Mouse (Mus musculus): ENCODE measurements around the gene Tmem86a. TPM values are rescaled to one million over a fixed set of nuclear protein-coding genes. Genes with fewer than 3 reads are reported as not detected.

Tmem86a gene
- total RNA-seq, 1 experiment from 2014 or later = 21.8 TPM

- no peak for DNase-seq
These were observed 26.3 kb downstream of the Tmem86a start for GRCm38 (mm10) chr7:47076729-47077128.

DNA sequence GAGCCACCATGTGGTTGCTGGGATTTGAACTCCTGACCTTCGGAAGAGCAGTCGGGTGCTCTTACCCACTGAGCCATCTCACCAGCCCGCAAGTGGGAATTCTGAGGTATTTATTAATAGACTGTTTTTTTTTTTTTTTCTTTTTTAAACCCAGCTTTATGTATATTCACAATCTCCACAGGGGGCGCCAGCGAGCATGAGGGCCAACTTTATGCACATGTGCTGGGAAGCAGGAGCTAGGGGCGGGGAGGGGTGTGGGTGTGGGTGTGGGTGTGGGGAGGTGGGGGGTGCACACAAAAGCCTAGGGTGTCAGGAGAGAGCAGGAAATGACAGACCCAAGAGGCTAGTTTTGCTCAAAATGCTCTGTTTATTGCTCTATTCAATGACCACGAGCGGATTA is 27.1 kb downstream of the Tmem86a start:
- peak; percentile 79 for DNase-seq

DNA sequence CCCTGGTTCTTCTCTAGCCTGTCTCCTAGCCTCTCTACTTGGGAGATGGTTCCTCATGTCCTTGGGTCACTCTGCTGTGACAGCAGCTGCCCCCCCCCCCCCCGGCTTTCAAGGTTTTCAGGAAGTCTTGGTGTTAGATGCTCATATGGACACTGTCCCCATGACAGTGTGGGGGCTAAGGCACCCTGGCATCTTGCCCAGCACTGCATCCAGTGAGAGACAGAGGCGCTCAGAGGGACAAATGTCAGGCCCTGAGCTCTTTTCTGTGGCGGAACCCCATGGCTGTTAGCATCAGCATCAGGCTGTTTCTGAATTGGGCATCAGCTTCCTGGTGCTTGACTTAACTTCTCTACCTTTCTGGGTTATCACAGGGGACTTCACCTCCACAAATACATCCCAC is 30.5 kb downstream of the Tmem86a start:
- peak; percentile 36 for DNase-seq

- DNase-seq = peak; percentile 86
These were observed 30.9 kb downstream of the Tmem86a start for GRCm38 (mm10) chr7:47081277-47081676.

- no peak for DNase-seq
These were observed 34.7 kb downstream of the Tmem86a start for GRCm38 (mm10) chr7:47085075-47085474.

DNA sequence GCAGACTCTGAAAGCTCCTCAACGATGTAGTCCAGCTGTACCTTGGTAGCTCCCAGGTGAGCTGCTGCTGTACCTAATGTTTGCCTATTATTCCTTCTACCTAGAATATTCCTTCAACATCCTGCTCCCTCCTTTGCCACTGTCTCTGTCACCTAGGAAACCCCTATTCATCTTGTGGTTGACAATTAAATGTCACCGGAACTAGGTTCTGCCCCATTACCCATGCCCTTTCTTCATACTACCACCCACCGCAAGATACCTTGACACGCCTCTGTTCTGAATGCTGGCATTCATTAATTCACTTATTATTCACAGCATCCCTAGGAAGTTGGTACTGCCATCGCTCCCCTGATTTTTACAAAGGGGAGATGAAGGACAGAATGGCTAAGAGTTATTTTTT is 43.5 kb downstream of the Tmem86a start:
- no peak for DNase-seq

DNA sequence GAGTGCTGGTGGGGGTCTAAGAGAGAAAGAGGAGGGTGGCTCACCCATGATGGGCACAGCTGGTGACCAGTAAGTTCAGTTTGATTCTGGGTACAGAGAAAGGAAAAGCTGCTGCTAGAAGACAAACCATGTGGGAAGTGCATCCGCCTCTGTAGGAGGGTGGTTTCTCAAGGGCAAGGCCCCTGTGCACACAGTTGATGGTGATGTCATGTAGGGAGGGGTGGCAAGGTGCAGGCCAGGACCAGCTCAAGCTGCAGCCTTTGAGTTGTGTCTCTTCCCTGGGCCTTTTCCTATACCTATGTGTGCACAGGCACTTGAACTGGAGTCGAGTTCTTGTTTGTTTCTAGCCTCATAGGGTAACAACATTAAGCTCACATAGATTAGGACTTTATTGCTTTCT is 44.6 kb downstream of the Tmem86a start:
- peak; percentile 15 for DNase-seq

DNA sequence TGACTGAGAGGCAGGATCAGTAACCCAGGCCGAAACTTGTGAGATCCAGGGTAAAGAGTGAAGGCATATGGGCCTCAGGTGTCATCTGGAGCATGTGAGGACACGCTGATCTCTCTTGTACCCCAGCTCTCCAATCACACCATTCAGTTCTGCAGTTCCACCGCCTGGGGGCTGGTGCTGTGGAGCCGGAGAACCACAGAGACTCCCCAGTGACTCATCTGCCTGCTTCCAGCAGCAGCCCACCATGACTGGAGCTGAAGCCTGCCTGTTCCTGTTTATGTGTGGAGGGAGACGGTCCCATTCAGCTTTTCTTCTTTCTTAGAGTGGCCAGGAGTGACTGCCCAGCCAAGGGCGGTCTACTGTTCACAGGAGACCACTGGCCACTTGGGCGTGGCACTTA is 47.6 kb downstream of the Tmem86a start:
- DNase-seq = peak; percentile 46

GRCm38 (mm10) chr7:47099306-47099705 is 48.9 kb downstream of the Tmem86a start:
- DNase-seq = no peak

GRCm38 (mm10) chr7:47100615-47101014 is 50.2 kb downstream of the Tmem86a start:
- no peak for DNase-seq

GRCm38 (mm10) chr7:47102970-47103369 is 52.6 kb downstream of the Tmem86a start:
- no peak for DNase-seq

GRCm38 (mm10) chr7:47103671-47104414 is 53.4 kb downstream of the Tmem86a start:
- DNase-seq = peak; percentile 36

Small RNAs within 50 kb of the gene (microRNA-seq; reads per million reads assigned to microRNA genes)
- 0 reads per million in 2 experiments for gene Mir7056

Other genes starting within 250 kb of the Tmem86a start
- gene Ldha, start 209.1 kb upstream of the Tmem86a start, total RNA-seq (2021) = 529 and 592 TPM in 2 replicates
- not detected in 2 replicates for gene Ldhc, start 189.4 kb upstream of the Tmem86a start, total RNA-seq (2021)
- 90.5 and 92.7 TPM in 2 replicates for gene Tsg101, start 130.6 kb upstream of the Tmem86a start, total RNA-seq (2021)
- 16.7 and 20.1 TPM in 2 replicates for gene Uevld, start 92.1 kb upstream of the Tmem86a start, total RNA-seq (2021)
- gene Gm9999, start 67.0 kb upstream of the Tmem86a start, total RNA-seq (2021) = not detected in 2 replicates
- gene Spty2d1, start 42.2 kb upstream of the Tmem86a start, total RNA-seq (2021) = 17.5 and 20.0 TPM in 2 replicates
- gene Ptpn5, start 83.1 kb downstream of the Tmem86a start, total RNA-seq (2021) = 0.90 and 1.4 TPM in 2 replicates
- gene Mrgpra6, start 154.3 kb downstream of the Tmem86a start, total RNA-seq (2021) = not detected in 2 replicates
- not detected in 2 replicates for gene Mrgpra9, start 202.2 kb downstream of the Tmem86a start, total RNA-seq (2021)